Mouse (Mus musculus): ENCODE data around the gene H2-Eb2. TPM values are rescaled to one million over a fixed set of nuclear protein-coding genes. Genes with fewer than 3 reads are reported as not detected.

The H2-Eb2 gene
- polyA plus RNA-seq, 1 experiment, result 10.0 TPM

- H3K4me3 ChIP-seq (ENCODE audit: control insufficient read depth, insufficient read depth, low read length), result no peak overlapping the region
- no peaks in the 10 kb centered on the region for H3K4me1 ChIP-seq (replicated peaks; ENCODE audit: control insufficient read depth, insufficient read depth, low read length)
- 41% methylated on average over 6 of the region's 6 CpGs for WGBS
Measured at GRCm38 (mm10) chr17:34377450-34378209, 52.2 kb downstream of the H2-Eb2 start.

GRCm38 (mm10) chr17:34378716-34379115 lies 53.3 kb downstream of the H2-Eb2 start:
- H3K27me3 ChIP-seq (ENCODE audit: control insufficient read depth, insufficient read depth, low read length), result no peaks in the 10 kb centered on the region
- TF ChIP-seq CTCF (IDR thresholded peaks at IDR 0.05; ENCODE audit: borderline replicate concordance, control insufficient read depth, extremely low read depth, insufficient read depth, low read length, poor library complexity), result no peak
- TF ChIP-seq POLR2A (IDR thresholded peaks at IDR 0.05; ENCODE audit: control insufficient read depth, extremely low read depth, insufficient read depth, low read length, poor library complexity), result no peak
- H3K4me1 ChIP-seq (replicated peaks; ENCODE audit: control insufficient read depth, insufficient read depth, low read length), result no peaks in the 10 kb centered on the region
- no peak overlapping the region for H3K4me3 ChIP-seq (ENCODE audit: control insufficient read depth, insufficient read depth, low read length)
- no peaks in the 10 kb centered on the region for H3K36me3 ChIP-seq (ENCODE audit: control insufficient read depth, insufficient read depth, low read length)
- no peak for DNase-seq
- H3K27ac ChIP-seq (ENCODE audit: control insufficient read depth, insufficient read depth, low read length), result no peak overlapping the region
- WGBS, result 89% methylated on average over 2 of the region's 2 CpGs

More at GRCm38 (mm10) chr17:34377450-34378209, 52.2 kb downstream of the H2-Eb2 start:
- TF ChIP-seq POLR2A (IDR thresholded peaks at IDR 0.05; ENCODE audit: control insufficient read depth, extremely low read depth, insufficient read depth, low read length, poor library complexity) (no peak), CTCF (IDR thresholded peaks at IDR 0.05; ENCODE audit: borderline replicate concordance, control insufficient read depth, extremely low read depth, insufficient read depth, low read length, poor library complexity) (no peak)
- no peaks in the 10 kb centered on the region for H3K36me3 ChIP-seq (ENCODE audit: control insufficient read depth, insufficient read depth, low read length)
- no peak overlapping the region for H3K27ac ChIP-seq (ENCODE audit: control insufficient read depth, insufficient read depth, low read length)
- DNase-seq, result no peak
- H3K27me3 ChIP-seq (ENCODE audit: control insufficient read depth, insufficient read depth, low read length), result no peaks in the 10 kb centered on the region

- no peak for DNase-seq
- Histone ChIP-seq H3K4me1 (replicated peaks; ENCODE audit: control insufficient read depth, insufficient read depth, low read length) (no peaks in the 10 kb centered on the region), H3K36me3 (ENCODE audit: control insufficient read depth, insufficient read depth, low read length) (no peaks in the 10 kb centered on the region), H3K27me3 (ENCODE audit: control insufficient read depth, insufficient read depth, low read length) (no peaks in the 10 kb centered on the region), H3K4me3 (ENCODE audit: control insufficient read depth, insufficient read depth, low read length) (no peak overlapping the region), H3K27ac (ENCODE audit: control insufficient read depth, insufficient read depth, low read length) (no peak overlapping the region)
- TF ChIP-seq CTCF (IDR thresholded peaks at IDR 0.05; ENCODE audit: borderline replicate concordance, control insufficient read depth, extremely low read depth, insufficient read depth, low read length, poor library complexity) (no peak), POLR2A (IDR thresholded peaks at IDR 0.05; ENCODE audit: control insufficient read depth, extremely low read depth, insufficient read depth, low read length, poor library complexity) (no peak)
- 97% methylated on average over 7 of the region's 7 CpGs for WGBS
Measured at GRCm38 (mm10) chr17:34379451-34379850, 54.0 kb downstream of the H2-Eb2 start.

GRCm38 (mm10) chr17:34381876-34382275 lies 56.4 kb downstream of the H2-Eb2 start:
- 91% methylated on average over 11 of the region's 11 CpGs for WGBS
- H3K36me3 ChIP-seq (ENCODE audit: control insufficient read depth, insufficient read depth, low read length), result no peaks in the 10 kb centered on the region
- no peaks in the 10 kb centered on the region for H3K4me1 ChIP-seq (replicated peaks; ENCODE audit: control insufficient read depth, insufficient read depth, low read length)
- TF ChIP-seq POLR2A (IDR thresholded peaks at IDR 0.05; ENCODE audit: control insufficient read depth, extremely low read depth, insufficient read depth, low read length, poor library complexity) (no peak), CTCF (IDR thresholded peaks at IDR 0.05; ENCODE audit: borderline replicate concordance, control insufficient read depth, extremely low read depth, insufficient read depth, low read length, poor library complexity) (no peak)
- H3K27me3 ChIP-seq (ENCODE audit: control insufficient read depth, insufficient read depth, low read length), result no peaks in the 10 kb centered on the region
- H3K4me3 ChIP-seq (ENCODE audit: control insufficient read depth, insufficient read depth, low read length), result no peak overlapping the region
- H3K27ac ChIP-seq (ENCODE audit: control insufficient read depth, insufficient read depth, low read length), result no peak overlapping the region
- DNase-seq, result no peak

GRCm38 (mm10) chr17:34383212-34383611 lies 57.7 kb downstream of the H2-Eb2 start:
- H3K27ac ChIP-seq (ENCODE audit: control insufficient read depth, insufficient read depth, low read length), result no peak overlapping the region
- no peaks in the 10 kb centered on the region for H3K4me1 ChIP-seq (replicated peaks; ENCODE audit: control insufficient read depth, insufficient read depth, low read length)
- no peaks in the 10 kb centered on the region for H3K27me3 ChIP-seq (ENCODE audit: control insufficient read depth, insufficient read depth, low read length)
- 87% methylated on average over 7 of the region's 7 CpGs for WGBS
- no peak overlapping the region for H3K4me3 ChIP-seq (ENCODE audit: control insufficient read depth, insufficient read depth, low read length)
- peak; percentile 33 for DNase-seq
- H3K36me3 ChIP-seq (ENCODE audit: control insufficient read depth, insufficient read depth, low read length), result no peaks in the 10 kb centered on the region
- no peak for TF ChIP-seq CTCF (IDR thresholded peaks at IDR 0.05; ENCODE audit: borderline replicate concordance, control insufficient read depth, extremely low read depth, insufficient read depth, low read length, poor library complexity)
- no peak for TF ChIP-seq POLR2A (IDR thresholded peaks at IDR 0.05; ENCODE audit: control insufficient read depth, extremely low read depth, insufficient read depth, low read length, poor library complexity)

- TF ChIP-seq POLR2A (IDR thresholded peaks at IDR 0.05; ENCODE audit: control insufficient read depth, extremely low read depth, insufficient read depth, low read length, poor library complexity), result no peak
- no peak for TF ChIP-seq CTCF (IDR thresholded peaks at IDR 0.05; ENCODE audit: borderline replicate concordance, control insufficient read depth, extremely low read depth, insufficient read depth, low read length, poor library complexity)
- 88% methylated on average over 3 of the region's 3 CpGs for WGBS
- no peaks in the 10 kb centered on the region for H3K4me1 ChIP-seq (replicated peaks; ENCODE audit: control insufficient read depth, insufficient read depth, low read length)
- no peak overlapping the region for H3K4me3 ChIP-seq (ENCODE audit: control insufficient read depth, insufficient read depth, low read length)
- no peak overlapping the region for H3K27ac ChIP-seq (ENCODE audit: control insufficient read depth, insufficient read depth, low read length)
- no peaks in the 10 kb centered on the region for H3K36me3 ChIP-seq (ENCODE audit: control insufficient read depth, insufficient read depth, low read length)
- no peaks in the 10 kb centered on the region for H3K27me3 ChIP-seq (ENCODE audit: control insufficient read depth, insufficient read depth, low read length)
- DNase-seq, result no peak
Measured at GRCm38 (mm10) chr17:34384699-34385098, 59.2 kb downstream of the H2-Eb2 start.
